14 mouse cellular contexts compared by ENCODE assay signal in genomic region chr9:102086053-102086706, GRCm38 (mm10).
DNase-seq lines count a peak whose midpoint lies in the region; ATAC-seq and TF ChIP-seq lines count a peak whose summit lies in the region.
"Had no signal": no experiment of that assay in that cellular context is flagged by ENCODE, and none has a peak within 500 bp of the region (broad histone marks: within the 10 kb centered on the region; RNA-seq: fewer than 3 reads in every experiment).

No protein-coding gene starts in this region.

- no peak for TF ChIP-seq CTCF in lung, embryonic 14.5 days (IDR thresholded peaks at IDR 0.05; ENCODE audit: low read depth)

- H3K27ac ChIP-seq in lung, embryonic 14.5 days (ENCODE audit: low read depth), result no peak overlapping the region
- H3K27ac ChIP-seq in kidney, embryonic 15.5 days, result no peak overlapping the region
- no peak overlapping the region for H3K27ac ChIP-seq in limb, embryonic 13.5 days
- H3K27ac ChIP-seq: heart, embryonic 13.5 days; hindbrain, postnatal 0 days; limb, embryonic 15.5 days had no signal

- 35% methylated on average over 24 of the region's 24 CpGs for WGBS in lung, embryonic 14.5 days
- WGBS in kidney, embryonic 15.5 days, result 24% methylated on average over 24 of the region's 24 CpGs
- WGBS in limb, embryonic 13.5 days, result 27% methylated on average over 24 of the region's 24 CpGs

- no peaks in the 10 kb centered on the region for H3K9me3 ChIP-seq in lung, embryonic 14.5 days (ENCODE audit: low read depth, low read length)
- H3K9me3 ChIP-seq in kidney, embryonic 15.5 days (replicated peaks), result no peaks in the 10 kb centered on the region
- no peaks in the 10 kb centered on the region for H3K9me3 ChIP-seq in limb, embryonic 13.5 days
- H3K9me3 ChIP-seq: heart, embryonic 13.5 days; limb, embryonic 15.5 days had no signal

- H3K27me3 ChIP-seq in lung, embryonic 14.5 days (ENCODE audit: insufficient read depth, low read length), result no peaks in the 10 kb centered on the region
- peaks cover 31% of the 10 kb centered on the region; the same call in 1 of the 2 replicates for H3K27me3 ChIP-seq in kidney, embryonic 15.5 days
- peaks cover 20% of the 10 kb centered on the region; the same call in 1 of the 2 replicates for H3K27me3 ChIP-seq in limb, embryonic 13.5 days
- H3K27me3 ChIP-seq: limb, embryonic 15.5 days had no signal

- no peak; the same call in 1 of the 2 replicates for ATAC-seq in lung, embryonic 14.5 days (ENCODE audit: insufficient read depth)
- ATAC-seq in kidney, embryonic 15.5 days (replicated peaks; ENCODE audit: low FRiP score), result peak; percentile 63
- ATAC-seq in limb, embryonic 13.5 days (ENCODE audit: low FRiP score, low read depth), result peak; percentile 54; the same call in 1 of the 2 replicates
- ATAC-seq: hindbrain, postnatal 0 days had no signal

- no peak overlapping the region for H3K9ac ChIP-seq in lung, embryonic 14.5 days
- no peak overlapping the region for H3K9ac ChIP-seq in kidney, embryonic 15.5 days
- no peak overlapping the region for H3K9ac ChIP-seq in limb, embryonic 13.5 days
- H3K9ac ChIP-seq: heart, embryonic 13.5 days; limb, embryonic 15.5 days had no signal

- no peak overlapping the region for H3K4me2 ChIP-seq in lung, embryonic 14.5 days
- peak overlapping the region; percentile 37 for H3K4me2 ChIP-seq in kidney, embryonic 15.5 days
- H3K4me2 ChIP-seq in limb, embryonic 13.5 days (replicated peaks), result peak overlapping the region; percentile 41
- H3K4me2 ChIP-seq: heart, embryonic 13.5 days; limb, embryonic 15.5 days had no signal

- peak; percentile 16 for DNase-seq in embryo, embryonic 11 days
- DNase-seq in embryo, embryonic 9.5 days (ENCODE audit: extremely low spot score), result no peak
- peak; percentile 7 for DNase-seq in lung, embryonic 14.5 days
- DNase-seq in lung, postnatal 14 days, result no peak
- no peak for DNase-seq in gastrocnemius, postnatal 10 days
- DNase-seq in cerebellum, adult 9-11 months, result no peak
- DNase-seq: adrenal gland, adult 2 months; lung, adult 2 months; thymus, adult 2 months had no signal

- H3K36me3 ChIP-seq in lung, embryonic 14.5 days (ENCODE audit: insufficient read depth), result no peaks in the 10 kb centered on the region
- H3K36me3 ChIP-seq in kidney, embryonic 15.5 days, result no peaks in the 10 kb centered on the region
- H3K36me3 ChIP-seq in limb, embryonic 13.5 days, result no peaks in the 10 kb centered on the region
- H3K36me3 ChIP-seq: heart, embryonic 13.5 days; limb, embryonic 15.5 days had no signal

- no peak overlapping the region for H3K4me3 ChIP-seq in lung, embryonic 14.5 days (ENCODE audit: low read depth, low read length)
- H3K4me3 ChIP-seq in kidney, embryonic 15.5 days (replicated peaks), result no peak overlapping the region; the same call in 1 of the 2 replicates
- H3K4me3 ChIP-seq in limb, embryonic 13.5 days, result no peak overlapping the region
- H3K4me3 ChIP-seq: heart, embryonic 13.5 days; limb, embryonic 15.5 days had no signal

- no peaks in the 10 kb centered on the region for H3K4me1 ChIP-seq in lung, embryonic 14.5 days (ENCODE audit: insufficient read depth)
- H3K4me1 ChIP-seq in kidney, embryonic 15.5 days, result peaks cover 16% of the 10 kb centered on the region
- H3K4me1 ChIP-seq in limb, embryonic 13.5 days, result peaks cover 11% of the 10 kb centered on the region
- H3K4me1 ChIP-seq: heart, embryonic 13.5 days had no signal

Comparison
In these comparisons a context has a peak if more than half of its experiments do, and no peak if none do; other contexts are left out.
1. DNase-seq: peak in embryo, embryonic 11 days (single experiment) and lung, embryonic 14.5 days (single experiment); none in embryo, embryonic 9.5 days (single experiment), lung, postnatal 14 days (single experiment), gastrocnemius, postnatal 10 days (single experiment) and cerebellum, adult 9-11 months (single experiment).